Mouse (Mus musculus) kidney, postnatal 25 days (tissue): ENCODE results near the gene Ctsg.
"Not testable (repeated sequence)": the region's sequence is repeated elsewhere in the genome, so short reads cannot be mapped to it uniquely, and the experiment has no call there.

Source experiments
- DNase-seq, 2 experiments: peaks; one replicate each; pipeline ENCODE4 v3.0.0; 2021; ENCODE audit warnings: mixed read lengths in 2 of 2

Gene Ctsg

DNA sequence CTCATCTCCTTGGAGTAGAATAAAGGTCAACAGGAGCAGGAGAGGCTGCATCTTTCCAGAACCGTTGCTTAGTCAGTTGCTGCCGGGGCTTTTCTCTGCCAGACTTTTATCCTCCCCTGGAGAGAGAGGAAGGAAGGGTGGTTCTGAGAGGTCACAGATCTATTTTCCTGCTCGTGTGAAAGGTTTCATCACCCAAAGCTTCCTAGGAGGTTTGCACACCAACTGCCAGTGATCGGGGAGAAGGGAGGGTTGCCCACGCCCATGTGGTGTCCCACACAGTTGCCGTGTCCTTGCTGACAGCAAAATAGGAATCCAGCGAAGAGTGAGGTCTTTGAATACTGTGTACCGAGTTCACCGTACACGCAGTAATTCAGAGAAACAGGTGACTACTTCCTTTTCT is at the start of gene Ctsg:
TSS of gene Ctsg (minus strand) at position 189 of the 400 bp plus-strand sequence.
- no peak for DNase-seq

- not testable (repeated sequence) for DNase-seq
These were observed 31.3 kb upstream of the Ctsg start for GRCm38 (mm10) chr14:56133675-56134074.

GRCm38 (mm10) chr14:56132508-56132907 is 30.1 kb upstream of the Ctsg start, which contains the start of gene Gzmd:
Gzmd (minus strand) TSS chr14:56132608.
- DNase-seq = not testable (repeated sequence)

DNA sequence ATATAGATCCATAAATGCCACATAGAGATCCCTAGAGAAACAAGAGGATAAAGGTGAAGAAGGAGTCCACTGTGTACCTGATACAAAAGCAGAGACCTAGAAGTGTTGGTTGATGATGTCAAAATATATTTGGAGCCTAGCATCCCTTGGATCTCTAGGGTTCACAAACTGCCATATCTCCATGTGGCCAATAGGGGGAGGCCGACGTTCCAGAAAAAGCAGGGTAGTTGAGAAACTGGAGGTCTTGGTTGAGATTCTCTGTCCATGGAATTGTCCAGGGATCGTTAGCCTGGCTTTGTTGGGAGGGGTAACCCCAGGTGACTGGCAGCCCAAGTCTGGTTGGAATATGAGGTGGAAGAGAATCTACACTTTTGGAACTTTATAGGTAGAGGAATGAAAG is 26.0 kb upstream of the Ctsg start:
- DNase-seq = no peak

DNA sequence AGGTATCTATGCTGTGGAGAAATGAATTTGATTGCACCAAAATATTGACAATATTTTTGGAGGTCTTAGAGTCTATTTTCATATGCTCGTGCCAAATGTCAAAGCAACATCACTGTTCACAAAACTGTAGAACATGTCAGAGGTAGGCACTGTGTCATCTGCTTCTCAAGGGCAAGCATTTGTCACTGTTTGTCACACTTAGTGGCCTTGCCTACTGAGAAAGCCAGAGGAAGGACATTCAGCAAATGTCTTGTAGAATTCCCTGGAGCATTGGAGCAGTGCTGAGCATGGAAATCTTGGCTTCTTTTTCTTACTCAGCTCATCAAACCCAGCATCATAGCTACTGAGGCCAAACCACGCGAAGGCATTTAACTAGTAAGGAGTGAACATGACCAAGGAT is 21.1 kb upstream of the Ctsg start:
- DNase-seq = no peak

GRCm38 (mm10) chr14:56120525-56120924 is 18.2 kb upstream of the Ctsg start, which contains the start of gene Gzme:
Gzme (minus strand) TSS chr14:56120625.
- DNase-seq = no peak

DNA sequence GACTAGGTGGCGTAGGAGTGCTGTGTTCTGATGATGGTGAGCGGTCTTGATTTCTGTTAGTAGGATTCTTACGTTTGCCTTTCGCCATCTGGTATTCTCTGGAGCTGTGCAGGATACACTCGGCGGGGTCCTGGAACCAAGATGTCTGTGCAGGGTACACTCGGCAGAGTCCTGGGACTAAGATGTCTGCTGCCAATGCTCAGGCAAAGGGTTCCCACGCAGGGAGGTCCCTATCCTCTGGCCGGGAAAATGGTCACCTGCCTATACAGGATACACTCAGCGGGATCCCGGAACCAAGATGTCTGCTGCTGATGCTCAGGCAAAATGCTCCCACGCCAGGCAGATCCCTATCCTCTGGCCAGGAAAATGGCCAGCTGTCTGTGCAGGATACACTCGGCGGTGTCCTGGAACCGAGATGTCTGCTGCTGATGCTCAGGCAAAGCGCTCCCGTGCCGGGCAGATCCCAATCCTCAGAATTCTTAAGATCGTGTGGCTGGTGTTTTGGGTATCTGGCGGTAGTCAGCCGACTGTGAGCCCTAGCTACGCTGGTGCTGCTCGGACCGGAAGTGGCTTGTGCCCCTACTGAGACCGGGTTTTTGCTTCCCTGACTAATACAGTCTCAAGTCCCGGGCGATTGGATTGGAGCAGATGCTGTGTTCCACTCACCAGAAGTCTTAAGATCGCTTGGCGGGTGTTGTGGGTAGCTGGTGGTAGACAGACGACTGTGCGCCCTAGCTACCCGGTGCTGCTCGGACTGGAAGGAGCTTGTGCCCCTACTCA is 13.3 kb upstream of the Ctsg start:
- not testable (repeated sequence) for DNase-seq

DNA sequence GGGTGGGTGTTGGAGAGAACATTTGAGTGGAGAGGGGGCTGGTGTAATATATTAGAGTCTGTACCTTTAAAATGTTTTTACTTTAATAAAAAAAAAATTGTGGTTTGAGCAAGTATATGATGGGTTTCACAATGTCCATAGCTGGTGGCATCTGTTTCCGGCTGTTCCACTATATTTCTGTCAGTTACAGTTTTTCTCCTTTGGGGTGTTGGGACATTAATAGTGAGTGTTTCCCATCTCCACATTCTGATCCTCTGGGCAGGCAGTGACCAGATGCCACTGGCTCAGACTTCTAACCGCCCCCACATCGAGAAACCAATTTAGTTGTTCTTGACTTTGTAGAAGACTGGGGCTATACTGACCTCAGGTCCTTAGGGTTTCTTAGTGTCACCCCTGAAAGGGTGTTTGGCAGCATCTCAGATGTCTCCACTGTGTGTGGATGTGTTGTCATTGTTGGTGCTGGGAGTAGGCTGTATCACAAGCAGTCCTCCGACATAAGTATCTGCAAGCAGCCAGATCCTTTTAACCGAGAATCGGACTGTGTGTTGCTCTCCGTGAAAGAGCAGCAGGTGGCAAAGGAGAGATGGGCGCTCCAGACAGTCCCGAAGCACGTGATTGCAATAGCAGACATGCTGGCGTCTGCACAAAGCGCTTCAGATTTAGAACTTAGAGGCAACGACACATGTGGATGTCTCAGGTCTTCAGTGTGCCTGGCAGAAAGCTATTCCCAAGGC is 3.2 kb upstream of the Ctsg start:
- DNase-seq = no peak

DNA sequence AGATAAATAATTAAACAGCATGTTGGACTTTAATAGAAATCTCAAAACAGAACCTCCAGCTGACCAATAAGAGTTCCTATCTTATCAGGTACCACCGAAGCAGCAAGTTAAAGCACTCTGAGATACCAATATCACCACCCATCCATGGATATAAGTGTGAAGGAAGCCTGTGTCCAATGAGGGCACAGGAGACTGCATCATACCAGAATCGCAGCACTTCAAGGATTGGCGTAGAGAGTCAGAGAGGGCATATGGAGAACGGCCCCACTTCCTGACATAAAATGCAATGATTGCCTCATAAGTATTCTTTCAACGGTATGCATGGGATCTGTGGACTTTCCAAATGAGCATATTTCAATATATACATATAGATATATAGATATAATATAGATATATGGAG is 2.6 kb upstream of the Ctsg start:
- DNase-seq = no peak

- no peak for DNase-seq
These were observed 1.1 kb upstream of the Ctsg start for GRCm38 (mm10) chr14:56103452-56103851.

DNA sequence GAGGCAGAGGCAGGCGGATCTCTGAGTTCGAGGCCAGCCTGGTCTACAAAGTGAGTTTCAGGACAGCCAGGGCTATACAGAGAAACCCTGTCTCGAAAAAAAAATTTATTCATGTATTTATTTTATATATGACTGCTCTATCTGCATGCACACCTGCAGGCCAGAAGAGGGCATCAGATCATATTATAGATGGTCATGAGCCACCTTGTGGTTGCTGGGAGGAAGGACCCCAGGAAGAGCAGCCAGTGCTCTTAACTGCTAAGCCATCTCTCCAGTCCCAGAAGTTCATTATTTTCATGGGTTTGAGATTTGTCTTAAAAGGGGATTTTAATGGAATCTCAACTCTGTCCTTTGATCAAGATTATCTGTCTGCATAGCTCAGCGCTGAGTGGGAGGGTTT is 3.4 kb downstream of the Ctsg start:
- peak in 1 of 2 experiments; percentile 14 for DNase-seq

- no peak for DNase-seq
These were observed 4.8 kb downstream of the Ctsg start for GRCm38 (mm10) chr14:56097597-56097996.

- DNase-seq = no peak
These were observed 9.0 kb downstream of the Ctsg start for GRCm38 (mm10) chr14:56093353-56093752.

DNA sequence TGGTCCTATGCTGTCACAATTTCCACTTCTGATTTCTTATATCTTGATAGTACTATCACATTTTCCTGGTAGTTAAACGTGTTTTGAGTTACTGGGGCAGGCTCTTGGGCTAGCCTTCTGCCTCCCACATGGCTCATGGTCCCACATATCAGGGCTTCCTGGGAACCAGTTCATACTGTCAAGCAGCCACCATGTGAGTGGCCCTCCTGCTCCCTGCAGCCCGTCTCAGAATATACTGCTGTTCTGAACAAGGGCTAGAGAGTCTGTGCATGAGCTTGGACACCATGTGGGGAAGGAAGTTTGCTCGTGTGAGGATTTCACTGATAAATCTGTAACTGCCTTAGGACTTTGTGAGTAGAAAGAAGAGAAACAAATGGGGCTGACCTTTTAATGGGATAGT is 15.7 kb downstream of the Ctsg start:
- no peak for DNase-seq

GRCm38 (mm10) chr14:56085167-56085566 is 17.2 kb downstream of the Ctsg start, which contains the start of gene Mcpt8:
Mcpt8 (minus strand) TSS chr14:56085273.
- no peak for DNase-seq

- no peak for DNase-seq
These were observed 20.4 kb downstream of the Ctsg start for GRCm38 (mm10) chr14:56082016-56082415.

- not testable (repeated sequence) for DNase-seq
These were observed 40.2 kb downstream of the Ctsg start, which contains the start of gene Mcpt4 for GRCm38 (mm10) chr14:56062213-56062612. Mcpt4 (minus strand) TSS chr14:56062313.

GRCm38 (mm10) chr14:56057722-56058121 is 44.7 kb downstream of the Ctsg start:
- DNase-seq = no peak

DNA sequence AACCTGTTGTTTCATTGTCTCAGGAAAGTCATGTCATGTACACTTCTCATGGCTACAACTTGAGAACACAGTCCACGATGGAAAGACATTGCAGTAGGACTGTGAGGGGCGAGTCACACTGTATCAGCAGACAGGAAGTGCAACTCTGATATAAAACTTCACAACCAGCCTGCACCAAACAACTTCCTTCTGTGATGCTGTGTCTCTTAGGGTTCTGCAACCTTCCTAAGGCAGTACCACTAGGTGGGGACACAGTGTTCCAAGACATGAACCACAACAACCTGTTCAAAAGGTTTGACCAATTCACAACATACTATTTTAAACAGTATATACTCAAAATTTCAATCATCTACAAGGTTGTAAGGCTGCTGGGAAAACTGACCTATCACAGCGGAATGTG is 47.0 kb downstream of the Ctsg start:
- no peak for DNase-seq
